ENCODE assay signal across 9 mouse cellular contexts in the genomic region with DNA sequence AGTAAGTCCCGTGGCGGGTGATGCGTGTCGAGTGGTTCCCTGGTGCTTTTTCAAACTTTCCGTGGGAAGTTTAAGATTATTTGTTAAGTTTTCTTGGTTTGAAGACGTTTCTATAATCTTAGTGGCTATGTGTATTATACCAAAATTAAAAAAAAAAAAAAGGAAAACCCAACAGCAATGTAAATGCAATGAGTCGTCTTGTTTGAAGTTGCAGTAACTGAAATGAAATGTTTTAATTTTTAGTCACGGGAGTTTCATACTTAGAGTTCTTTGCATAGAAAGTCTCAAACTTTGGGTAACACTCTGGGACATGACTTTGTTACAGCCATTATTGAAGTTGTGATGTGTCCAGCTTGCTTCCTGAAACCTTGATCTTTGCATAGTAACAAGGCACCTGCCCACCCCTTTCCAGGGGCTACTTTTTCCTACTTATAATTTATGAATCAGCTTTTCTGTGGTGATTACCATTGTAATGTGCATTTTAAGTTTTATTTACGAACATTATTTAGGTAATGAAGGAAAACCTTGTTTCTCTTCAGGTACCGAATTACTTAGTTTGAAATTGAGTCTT. TPM values are rescaled to one million over a fixed set of nuclear protein-coding genes. Genes with fewer than 3 reads are reported as not detected.
DNase-seq lines count a peak whose midpoint lies in the region; ATAC-seq lines count a peak whose summit lies in the region.
"Had no signal": no experiment of that assay in that cellular context is flagged by ENCODE, and none has a peak within 500 bp of the region (broad histone marks: within the 10 kb centered on the region; RNA-seq: fewer than 3 reads in every experiment).

No protein-coding gene starts in this region.

- H3K36me3 ChIP-seq in heart, embryonic 10.5 days, result no peaks in the 10 kb centered on the region
- no peaks in the 10 kb centered on the region for H3K36me3 ChIP-seq in forebrain, embryonic 10.5 days (replicated peaks)
- no peaks in the 10 kb centered on the region for H3K36me3 ChIP-seq in liver, embryonic 13.5 days

- 15% methylated on average over 10 of the region's 10 CpGs for WGBS in heart, embryonic 10.5 days
- WGBS in forebrain, embryonic 10.5 days, result 18% methylated on average over 10 of the region's 10 CpGs
- 8% methylated on average over 10 of the region's 10 CpGs for WGBS in liver, embryonic 13.5 days (ENCODE audit: insufficient replicate concordance)

- ATAC-seq in liver, embryonic 13.5 days (ENCODE audit: low read depth), result no peak

- DNase-seq in heart, embryonic 10.5 days (ENCODE audit: low spot score), result no peak
- no peak for DNase-seq in heart, postnatal 14 days
- DNase-seq in A20 (ENCODE audit: low read depth, low spot score), result peak; percentile 49
- DNase-seq in forebrain, embryonic 10.5 days (ENCODE audit: extremely low spot score, low spot score), result no peak
- no peak for DNase-seq in liver, embryonic 13.5 days
- no peak for DNase-seq in testis, postnatal 10 days (ENCODE audit: low spot score)
- no peak for DNase-seq in B cell, adult 2 months
- DNase-seq in ovary, postnatal 10 days (ENCODE audit: low spot score), result no peak
- DNase-seq: thymus, postnatal 36 days had no signal

- peak overlapping the region; percentile 71 for H3K4me2 ChIP-seq in liver, embryonic 13.5 days

- no peaks in the 10 kb centered on the region for H3K9me3 ChIP-seq in heart, embryonic 10.5 days
- H3K9me3 ChIP-seq in forebrain, embryonic 10.5 days, result no peaks in the 10 kb centered on the region
- H3K9me3 ChIP-seq in liver, embryonic 13.5 days (replicated peaks), result no peaks in the 10 kb centered on the region

- H3K4me1 ChIP-seq in heart, embryonic 10.5 days, result peaks cover 29% of the 10 kb centered on the region
- peaks cover 25% of the 10 kb centered on the region for H3K4me1 ChIP-seq in forebrain, embryonic 10.5 days
- H3K4me1 ChIP-seq in liver, embryonic 13.5 days (replicated peaks), result peaks cover 60% of the 10 kb centered on the region

- H3K9ac ChIP-seq in liver, embryonic 13.5 days, result peak overlapping the region; percentile 95

- no peaks in the 10 kb centered on the region for H3K27me3 ChIP-seq in heart, embryonic 10.5 days (ENCODE audit: insufficient read depth, poor library complexity, severe bottlenecking)
- H3K27me3 ChIP-seq in forebrain, embryonic 10.5 days (ENCODE audit: poor library complexity, severe bottlenecking), result no peaks in the 10 kb centered on the region
- H3K27me3 ChIP-seq in liver, embryonic 13.5 days, result no peaks in the 10 kb centered on the region

- peak overlapping the region; percentile 81 for H3K4me3 ChIP-seq in heart, embryonic 10.5 days
- H3K4me3 ChIP-seq in forebrain, embryonic 10.5 days, result peak overlapping the region; percentile 92
- H3K4me3 ChIP-seq in liver, embryonic 13.5 days (replicated peaks), result peak overlapping the region; percentile 87

- intact Hi-C loops in heart, postnatal 14 days (cut with DNase I), result loop anchor here (5.0 kb wide), 1 partner anchor 86 kb away; the partner anchor contains the start of gene Fnip1

- H3K27ac ChIP-seq in heart, embryonic 10.5 days, result peak overlapping the region; percentile 96
- H3K27ac ChIP-seq in forebrain, embryonic 10.5 days, result peak overlapping the region; percentile 94
- H3K27ac ChIP-seq in liver, embryonic 13.5 days, result peak overlapping the region; percentile 98

RNA-seq across cellular contexts. Expression of gene Rapgef6, which starts 0.9 kb away (rescaled TPM):
- 26.3 and 26.6 TPM in 2 replicates for polyA plus RNA-seq in heart, embryonic 10.5 days (2016; fragmentation: Nextera tagmentation; extraction: Ambion mirVana)
- 10 to 100 TPM; 23.5 to 23.8 TPM for total RNA-seq in heart, postnatal 14 days (2021)
- polyA plus RNA-seq in forebrain, embryonic 10.5 days (2016; fragmentation: Nextera tagmentation; extraction: Ambion mirVana), result 31.3 and 31.7 TPM in 2 replicates
- polyA plus RNA-seq in liver, embryonic 13.5 days (2015; fragmentation: Nextera tagmentation; extraction: Ambion mirVana), result 23.9 and 28.3 TPM in 2 replicates
